Mouse (Mus musculus): ENCODE results near the gene Anapc1.

Gene Anapc1

GRCm38 (mm10) chr2:128686921-128687557 lies at the start of gene Anapc1:
TSS of gene Anapc1 (minus strand) at chr2:128687391.
- peak; percentile 92 for DNase-seq (ENCODE audit: low read depth)

- DNase-seq (ENCODE audit: low read depth), result no peak
Measured at GRCm38 (mm10) chr2:128735089-128735488, 47.9 kb upstream of the Anapc1 start.

GRCm38 (mm10) chr2:128731951-128732350 lies 44.8 kb upstream of the Anapc1 start:
- DNase-seq (ENCODE audit: low read depth), result no peak

- no peak for DNase-seq (ENCODE audit: low read depth)
Measured at GRCm38 (mm10) chr2:128731514-128731913, 44.3 kb upstream of the Anapc1 start.

- no peak for DNase-seq (ENCODE audit: low read depth)
Measured at GRCm38 (mm10) chr2:128729141-128729540, 42.0 kb upstream of the Anapc1 start.

- no peak for DNase-seq (ENCODE audit: low read depth)
Measured at GRCm38 (mm10) chr2:128728066-128728465, 40.9 kb upstream of the Anapc1 start.

- no peak for DNase-seq (ENCODE audit: low read depth)
Measured at GRCm38 (mm10) chr2:128727552-128727951, 40.4 kb upstream of the Anapc1 start.

- no peak for DNase-seq (ENCODE audit: low read depth)
Measured at GRCm38 (mm10) chr2:128726626-128727025, 39.4 kb upstream of the Anapc1 start.

- DNase-seq (ENCODE audit: low read depth), result no peak
Measured at GRCm38 (mm10) chr2:128726067-128726466, 38.9 kb upstream of the Anapc1 start.

- no peak for DNase-seq (ENCODE audit: low read depth)
Measured at GRCm38 (mm10) chr2:128722106-128722710, 35.0 kb upstream of the Anapc1 start.

- no peak for DNase-seq (ENCODE audit: low read depth)
Measured at GRCm38 (mm10) chr2:128719380-128719779, 32.2 kb upstream of the Anapc1 start.

- DNase-seq (ENCODE audit: low read depth), result no peak
Measured at GRCm38 (mm10) chr2:128715979-128716378, 28.8 kb upstream of the Anapc1 start.

GRCm38 (mm10) chr2:128714724-128715241 lies 27.6 kb upstream of the Anapc1 start:
- no peak for DNase-seq (ENCODE audit: low read depth)

- DNase-seq (ENCODE audit: low read depth), result no peak
Measured at GRCm38 (mm10) chr2:128713548-128714003, 26.4 kb upstream of the Anapc1 start.

GRCm38 (mm10) chr2:128712940-128713339 lies 25.7 kb upstream of the Anapc1 start:
- DNase-seq (ENCODE audit: low read depth), result no peak

GRCm38 (mm10) chr2:128710609-128711008 lies 23.4 kb upstream of the Anapc1 start:
- DNase-seq (ENCODE audit: low read depth), result no peak

- no peak for DNase-seq (ENCODE audit: low read depth)
Measured at GRCm38 (mm10) chr2:128709264-128709663, 22.1 kb upstream of the Anapc1 start.

- no peak for DNase-seq (ENCODE audit: low read depth)
Measured at GRCm38 (mm10) chr2:128704474-128704873, 17.3 kb upstream of the Anapc1 start.

- peak; percentile 21 for DNase-seq (ENCODE audit: low read depth)
Measured at GRCm38 (mm10) chr2:128699201-128699885, 12.2 kb upstream of the Anapc1 start.

- DNase-seq (ENCODE audit: low read depth), result no peak
Measured at GRCm38 (mm10) chr2:128698693-128699181, 11.5 kb upstream of the Anapc1 start, which contains the start of gene Mertk. TSS of gene Mertk (plus strand) at chr2:128698956.

- peak; percentile 63 for DNase-seq (ENCODE audit: low read depth)
Measured at GRCm38 (mm10) chr2:128698140-128698692, 11.0 kb upstream of the Anapc1 start.

GRCm38 (mm10) chr2:128697566-128697965 lies 10.4 kb upstream of the Anapc1 start:
- DNase-seq (ENCODE audit: low read depth), result no peak
